Mouse (Mus musculus) hindbrain, embryonic 16.5 days (tissue): ENCODE data around the gene Wif1. TPM values are rescaled to one million over a fixed set of nuclear protein-coding genes. Genes with fewer than 3 reads are reported as not detected.
A peak's percentile ranks its signal among the peaks of the same experiment; 100 is the strongest.

ENCODE experiments used
- ATAC-seq: fragments of 200-750 bp; cut with Nextera tagmentation; 2 replicates; pipeline ENCODE4 v1.8.0; 2017; ENCODE audit warnings: moderate TSS enrichment, moderate library complexity
- H3K27ac ChIP-seq: fragments of 300-500 bp; sonication (generic); 2 replicates; pipeline ENCODE4 v1.5.1; 2014; ENCODE audit warnings: low read depth, mild to moderate bottlenecking, control low read depth, low read length, moderate library complexity
- H3K27me3 ChIP-seq: fragments of 300-500 bp; sonication (generic); replicated peaks from 2 replicates; pipeline ENCODE4 v1.6.1; 2014; ENCODE audit warnings: low read length; ENCODE audit not compliant: control insufficient read depth, insufficient read depth
- H3K36me3 ChIP-seq: fragments of 300-500 bp; sonication (generic); 2 replicates; pipeline ENCODE4 v1.6.1; 2014; ENCODE audit warnings: mild to moderate bottlenecking, low read length, moderate library complexity, mixed read lengths; ENCODE audit not compliant: control insufficient read depth, insufficient read depth
- H3K4me1 ChIP-seq: fragments of 300-500 bp; sonication (generic); 2 replicates; pipeline ENCODE4 v1.6.1; 2014; ENCODE audit warnings: low read depth, low read length; ENCODE audit not compliant: control insufficient read depth, insufficient read depth
- H3K4me2 ChIP-seq: fragments of 300-500 bp; sonication (generic); 2 replicates; pipeline ENCODE4 v1.6.1; 2014; ENCODE audit warnings: mild to moderate bottlenecking, low read length, control low read depth, moderate library complexity
- H3K4me3 ChIP-seq: fragments of 300-500 bp; sonication (generic); 2 replicates; pipeline ENCODE4 v1.5.1; 2014; ENCODE audit warnings: mild to moderate bottlenecking, low read length, control low read depth, moderate library complexity
- H3K9ac ChIP-seq: fragments of 300-500 bp; sonication (generic); 2 replicates; pipeline ENCODE4 v1.6.1; 2014; ENCODE audit warnings: low read depth, mild to moderate bottlenecking, control low read depth, low read length, moderate library complexity
- H3K9me3 ChIP-seq: fragments of 300-500 bp; sonication (generic); 2 replicates; pipeline ENCODE4 v1.6.1; 2014; ENCODE audit warnings: mild to moderate bottlenecking, low read length, moderate library complexity; ENCODE audit not compliant: control insufficient read depth
- WGBS: fragments of 180-500 bp; shearing (Covaris S2); extraction: QIAGEN DNeasy Blood & Tissue Kit; methylation state at CpG from one replicate; pipeline ENCODE4 v1.1.7; 2014; 5-methylcytosine and 5-hydroxymethylcytosine counted together
- polyA plus RNA-seq: library from polyadenylated mRNA; unstranded; fragments of >200 nt; fragmentation: Nextera tagmentation; extraction: Ambion mirVana; gene quantifications from 2 replicates; pipeline ENCODE4 v1.2.1, GENCODE M21; 2015

Gene Wif1
- polyA plus RNA-seq, 1 experiment from 2014 or later = 8.3 TPM

- Histone ChIP-seq H3K4me2 (no peak overlapping the region), H3K9ac (no peak overlapping the region), H3K27ac (no peak overlapping the region), H3K9me3 (no peaks in the 10 kb centered on the region), H3K4me1 (no peaks in the 10 kb centered on the region), H3K27me3 (no peaks in the 10 kb centered on the region), H3K4me3 (no peak overlapping the region), H3K36me3 (no peaks in the 10 kb centered on the region)
- ATAC-seq = no peak
- 69% methylated on average over 5 of the region's 5 CpGs for WGBS
Measured at GRCm38 (mm10) chr10:121061336-121061835, 27.6 kb downstream of the Wif1 start.

GRCm38 (mm10) chr10:121062704-121063103 is 28.9 kb downstream of the Wif1 start:
- WGBS = 85% methylated on average over 8 of the region's 8 CpGs
- Histone ChIP-seq H3K27me3 (no peaks in the 10 kb centered on the region), H3K4me2 (no peak overlapping the region), H3K9ac (no peak overlapping the region), H3K4me1 (no peaks in the 10 kb centered on the region), H3K36me3 (no peaks in the 10 kb centered on the region), H3K9me3 (no peaks in the 10 kb centered on the region), H3K27ac (no peak overlapping the region), H3K4me3 (no peak overlapping the region)
- no peak for ATAC-seq

DNA sequence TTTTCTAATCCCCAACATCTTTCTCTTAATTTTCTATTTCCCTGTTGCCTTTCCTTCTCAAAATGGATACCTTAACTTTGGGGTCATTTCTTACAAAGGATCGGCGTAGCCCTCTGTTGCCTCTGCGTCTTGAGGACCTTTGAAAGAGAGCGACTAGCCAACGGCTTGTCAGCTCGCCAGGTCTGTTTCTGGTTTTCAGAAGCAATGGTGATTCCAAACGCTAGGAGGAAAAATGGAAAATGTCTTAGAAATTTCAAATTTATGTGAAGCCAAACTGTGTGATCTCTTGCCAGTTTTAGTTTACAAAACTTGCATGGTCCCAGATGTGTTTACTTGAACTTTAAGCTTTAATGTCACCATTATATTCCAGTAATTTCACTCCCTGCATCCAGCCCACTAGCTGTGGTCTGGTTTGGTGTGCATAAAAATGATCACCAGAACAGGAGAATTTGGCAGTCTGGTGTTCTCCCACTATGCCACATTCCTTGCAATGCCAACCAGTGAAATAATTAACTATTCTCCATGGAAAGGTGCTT is 33.7 kb downstream of the Wif1 start:
- H3K27ac ChIP-seq = no peak overlapping the region
- no peaks in the 10 kb centered on the region for H3K4me1 ChIP-seq
- H3K4me2 ChIP-seq = no peak overlapping the region
- H3K9ac ChIP-seq = no peak overlapping the region
- H3K36me3 ChIP-seq = no peaks in the 10 kb centered on the region
- H3K9me3 ChIP-seq = no peaks in the 10 kb centered on the region
- H3K27me3 ChIP-seq = no peaks in the 10 kb centered on the region
- no peak for ATAC-seq
- H3K4me3 ChIP-seq = no peak overlapping the region
- 79% methylated on average over 7 of the region's 7 CpGs for WGBS

DNA sequence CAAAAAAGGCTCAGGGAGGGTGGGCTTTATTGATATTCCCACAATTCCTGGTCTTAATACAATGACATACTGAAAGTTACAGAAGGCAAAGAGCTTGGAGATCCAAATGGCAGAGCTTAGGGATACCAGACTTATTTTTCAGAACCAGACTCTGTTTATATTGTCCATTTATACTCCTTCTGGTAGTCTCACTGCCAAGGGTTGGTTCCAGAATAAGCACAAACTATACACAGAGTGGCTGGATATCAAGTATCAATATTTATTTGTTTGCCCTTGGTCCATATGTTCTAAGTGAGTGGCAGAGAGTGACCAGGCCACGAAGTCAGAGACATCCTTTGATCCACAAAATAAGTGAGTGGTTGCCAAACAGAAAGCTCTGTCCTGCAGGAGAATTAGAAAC is 34.2 kb downstream of the Wif1 start:
- no peak overlapping the region for H3K4me3 ChIP-seq
- no peak overlapping the region for H3K4me2 ChIP-seq
- no peak overlapping the region for H3K9ac ChIP-seq
- no peak for ATAC-seq
- no peak overlapping the region for H3K27ac ChIP-seq
- H3K36me3 ChIP-seq = no peaks in the 10 kb centered on the region
- WGBS = 58% methylated on average over 1 of the region's 1 CpGs
- no peaks in the 10 kb centered on the region for H3K4me1 ChIP-seq
- no peaks in the 10 kb centered on the region for H3K9me3 ChIP-seq
- no peaks in the 10 kb centered on the region for H3K27me3 ChIP-seq

DNA sequence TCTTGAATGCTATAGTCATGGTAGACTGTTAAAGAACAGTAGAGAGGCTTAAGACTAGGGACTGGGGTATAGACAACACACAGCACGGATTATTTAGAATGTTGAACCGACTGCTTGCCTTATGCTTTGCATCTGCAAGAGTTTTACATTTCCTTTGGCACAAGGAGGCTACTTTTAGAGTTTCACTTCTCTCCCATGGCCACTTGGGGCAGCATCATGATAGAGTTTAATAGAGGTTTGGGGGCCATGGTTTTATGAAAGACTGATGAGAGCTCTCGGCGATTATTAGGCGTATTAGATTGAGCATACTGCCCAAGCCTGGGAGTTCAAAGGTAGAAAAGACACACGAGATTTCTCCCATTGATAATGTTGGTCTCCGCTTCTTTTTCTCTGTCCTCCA is 37.0 kb downstream of the Wif1 start:
- Histone ChIP-seq H3K4me2 (no peak overlapping the region), H3K9me3 (no peaks in the 10 kb centered on the region), H3K9ac (no peak overlapping the region), H3K27ac (no peak overlapping the region), H3K4me3 (no peak overlapping the region), H3K27me3 (no peaks in the 10 kb centered on the region), H3K36me3 (no peaks in the 10 kb centered on the region), H3K4me1 (no peaks in the 10 kb centered on the region)
- ATAC-seq = no peak
- WGBS = 77% methylated on average over 7 of the region's 7 CpGs

DNA sequence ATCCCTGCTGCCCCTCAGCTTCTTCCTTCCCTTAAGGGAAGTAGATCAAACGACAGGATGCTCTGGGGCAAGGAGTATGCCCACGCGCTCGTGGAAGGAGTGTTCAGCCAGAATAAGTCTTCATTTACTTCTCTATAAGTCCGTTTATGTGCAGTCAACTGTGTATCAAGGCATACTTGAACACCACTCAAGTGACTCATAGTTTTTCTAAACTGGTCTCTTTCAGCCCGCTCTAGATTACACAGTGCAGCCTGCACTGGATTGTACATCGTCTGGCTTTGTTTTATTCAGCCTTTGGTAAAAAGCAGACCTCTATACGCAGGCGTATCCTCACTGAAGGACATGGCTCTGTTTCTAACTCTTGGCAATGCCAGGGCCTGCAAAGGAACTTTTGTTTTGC is 46.7 kb downstream of the Wif1 start:
- H3K36me3 ChIP-seq = no peaks in the 10 kb centered on the region
- 86% methylated on average over 9 of the region's 9 CpGs for WGBS
- no peak overlapping the region for H3K27ac ChIP-seq
- ATAC-seq = no peak
- H3K4me3 ChIP-seq = no peak overlapping the region
- no peaks in the 10 kb centered on the region for H3K27me3 ChIP-seq
- H3K9me3 ChIP-seq = no peaks in the 10 kb centered on the region
- H3K4me2 ChIP-seq = no peak overlapping the region
- H3K4me1 ChIP-seq = no peaks in the 10 kb centered on the region
- no peak overlapping the region for H3K9ac ChIP-seq

DNA sequence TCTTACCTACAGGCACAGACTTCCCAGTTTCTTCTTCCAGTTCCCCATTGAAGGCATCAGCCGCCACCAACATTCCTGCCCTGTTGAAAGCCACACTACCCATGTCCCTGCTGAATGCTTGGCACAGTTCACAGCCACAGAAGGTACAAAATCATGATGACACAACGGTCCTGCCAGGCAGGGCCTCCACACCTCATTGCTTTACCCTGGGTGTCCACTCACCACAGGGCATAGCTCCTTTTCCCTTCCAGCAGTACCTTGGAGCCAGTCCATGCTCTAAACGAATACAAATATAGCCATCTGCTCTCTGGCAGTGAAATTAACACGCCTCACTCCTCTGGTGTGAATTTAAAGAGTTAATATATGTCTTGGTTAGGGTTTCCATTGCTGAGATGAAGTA is 49.1 kb downstream of the Wif1 start:
- H3K4me1 ChIP-seq = no peaks in the 10 kb centered on the region
- H3K9ac ChIP-seq = no peak overlapping the region
- H3K27me3 ChIP-seq = no peaks in the 10 kb centered on the region
- no peak overlapping the region for H3K27ac ChIP-seq
- ATAC-seq = no peak
- H3K9me3 ChIP-seq = no peaks in the 10 kb centered on the region
- H3K4me2 ChIP-seq = no peak overlapping the region
- H3K36me3 ChIP-seq = no peaks in the 10 kb centered on the region
- no peak overlapping the region for H3K4me3 ChIP-seq
- WGBS = 81% methylated on average over 4 of the region's 4 CpGs

GRCm38 (mm10) chr10:121083512-121083911 is 49.8 kb downstream of the Wif1 start:
- H3K27me3 ChIP-seq = no peaks in the 10 kb centered on the region
- no peaks in the 10 kb centered on the region for H3K36me3 ChIP-seq
- H3K9ac ChIP-seq = no peak overlapping the region
- no peak overlapping the region for H3K27ac ChIP-seq
- H3K4me1 ChIP-seq = no peaks in the 10 kb centered on the region
- no peak overlapping the region for H3K4me2 ChIP-seq
- WGBS = 74% methylated on average over 10 of the region's 10 CpGs
- H3K9me3 ChIP-seq = no peaks in the 10 kb centered on the region
- no peak for ATAC-seq
- H3K4me3 ChIP-seq = no peak overlapping the region

DNA sequence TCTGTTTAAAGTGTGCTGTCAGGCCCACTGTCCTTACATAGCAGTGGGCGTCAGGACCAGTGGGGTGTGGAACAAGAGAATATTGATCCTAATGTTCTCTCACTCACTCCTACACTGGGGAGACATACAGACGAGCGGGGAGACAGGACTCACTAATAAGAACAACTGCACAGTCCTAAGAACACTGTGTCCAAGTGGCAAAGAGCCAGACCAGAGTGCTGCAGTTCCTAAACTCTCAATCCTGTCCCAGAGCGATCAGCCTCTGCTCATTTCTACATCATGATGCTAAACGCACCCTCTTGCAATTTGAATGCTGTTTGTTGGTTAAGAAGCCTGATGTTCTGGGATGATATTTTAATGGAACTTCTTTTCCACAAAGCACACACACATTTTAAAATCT is 54.9 kb downstream of the Wif1 start:
- 79% methylated on average over 5 of the region's 5 CpGs for WGBS
- Histone ChIP-seq H3K36me3 (no peaks in the 10 kb centered on the region), H3K9ac (no peak overlapping the region), H3K27ac (no peak overlapping the region), H3K4me1 (no peaks in the 10 kb centered on the region; the same call in none of the 2 replicates), H3K4me3 (no peak overlapping the region), H3K4me2 (no peak overlapping the region; the same call in 1 of the 2 replicates), H3K27me3 (no peaks in the 10 kb centered on the region), H3K9me3 (no peaks in the 10 kb centered on the region)
- ATAC-seq = no peak

DNA sequence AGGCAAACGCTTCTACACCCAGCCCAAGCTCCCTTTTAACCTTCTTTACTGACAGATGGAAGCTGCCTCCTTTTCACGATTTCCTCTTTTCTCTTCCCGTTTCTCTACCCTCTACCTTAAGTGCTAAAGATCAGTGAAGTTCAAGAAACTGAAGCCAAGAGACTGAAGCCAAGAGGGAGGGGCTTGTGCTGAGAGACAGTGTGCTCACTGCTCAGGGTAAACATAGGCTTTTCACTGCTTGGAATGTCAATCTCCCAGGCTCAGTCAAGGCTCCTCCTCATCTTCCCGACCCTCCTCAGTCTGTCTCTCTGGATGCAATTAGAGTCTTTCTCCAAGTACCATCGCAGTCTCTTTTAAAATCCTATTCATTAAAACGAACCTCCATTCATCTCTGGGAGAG is 55.6 kb downstream of the Wif1 start:
- Histone ChIP-seq H3K36me3 (no peaks in the 10 kb centered on the region), H3K9me3 (no peaks in the 10 kb centered on the region), H3K9ac (no peak overlapping the region; the same call in 1 of the 2 replicates), H3K4me3 (no peak overlapping the region), H3K27ac (no peak overlapping the region), H3K27me3 (no peaks in the 10 kb centered on the region), H3K4me1 (no peaks in the 10 kb centered on the region; the same call in none of the 2 replicates), H3K4me2 (peak overlapping the region; percentile 24)
- WGBS = 7% methylated on average over 6 of the region's 6 CpGs
- ATAC-seq = no peak
